Mouse (Mus musculus): ENCODE measurements at regions not wholly inside any gene's neighbourhood (a gene's known extent, or its start where the extent isn't known, plus 50 kb on each side); places are given as distances from the start of the nearest gene placed in this dataset.
A peak's percentile ranks its signal among the peaks of the same experiment; 100 is the strongest.

DNA sequence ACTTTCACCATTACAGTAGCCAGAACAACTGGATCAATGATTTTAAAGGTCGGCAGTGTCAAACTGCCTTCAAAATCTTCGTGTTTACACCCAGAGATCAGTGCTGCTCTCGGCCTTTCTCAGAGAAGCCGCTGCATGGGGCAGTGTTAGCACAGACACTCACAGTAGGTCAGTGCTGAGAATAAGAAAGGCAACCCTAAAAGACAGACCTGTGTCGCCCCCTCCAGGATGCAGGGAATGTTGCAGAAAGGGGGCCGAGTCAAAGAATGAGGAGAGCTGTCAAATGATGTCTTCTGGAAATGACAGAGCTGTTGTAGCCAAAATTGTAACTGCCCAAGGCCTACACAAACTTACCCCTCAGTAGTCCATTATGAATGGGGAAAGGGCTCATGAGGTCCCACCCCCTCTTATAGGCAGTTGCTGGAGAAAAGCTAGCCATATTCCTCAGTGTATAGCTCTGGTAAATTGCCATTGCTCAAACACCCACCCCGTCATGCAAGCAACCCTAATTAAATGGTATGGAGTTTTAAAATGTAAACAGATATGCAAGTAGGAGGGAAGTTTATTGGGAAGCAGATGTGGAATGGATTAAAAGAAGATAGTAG, 98.8 kb downstream of the S1pr1 start:
- Histone ChIP-seq H3K4me1 (ENCODE audit: control insufficient read depth, insufficient read depth, low read length) (no peaks in the 10 kb centered on the region), H3K27me3 (ENCODE audit: control insufficient read depth, insufficient read depth, low read length) (no peaks in the 10 kb centered on the region), H3K27ac (ENCODE audit: insufficient read depth, low read length) (no peak overlapping the region), H3K4me3 (replicated peaks; ENCODE audit: insufficient read depth, low read depth, low read length) (no peak overlapping the region)
- DNase-seq = peak; percentile 41 to 53
- 37% methylated on average over 7 of the region's 7 CpGs for WGBS
- TF ChIP-seq POLR2A (IDR thresholded peaks at IDR 0.05; ENCODE audit: borderline replicate concordance, insufficient read depth, low read length) (no peak), CTCF (IDR thresholded peaks at IDR 0.05; ENCODE audit: borderline replicate concordance, insufficient read depth, low read depth, low read length) (peak; percentile 56)

DNA sequence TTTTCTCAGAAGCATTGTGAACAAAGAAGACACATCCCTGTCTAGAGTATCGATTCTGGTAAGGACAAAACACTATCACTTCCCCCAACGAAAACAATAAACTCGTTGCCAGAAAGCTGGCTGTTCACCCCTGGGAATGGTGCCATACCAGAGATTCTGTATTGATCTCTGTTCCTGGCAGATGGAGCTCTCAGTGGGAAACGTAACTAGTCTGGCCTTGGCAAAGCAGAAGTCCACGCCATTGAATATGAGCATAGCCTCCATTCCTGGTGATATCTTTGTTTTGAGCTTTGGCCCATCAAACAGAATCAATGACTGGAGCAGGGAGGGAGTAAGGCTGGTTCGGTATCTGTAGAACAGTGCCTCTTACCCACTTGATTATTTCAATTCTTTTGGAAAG, 102.0 kb downstream of the S1pr1 start:
- no peak overlapping the region for H3K4me3 ChIP-seq (replicated peaks; ENCODE audit: insufficient read depth, low read depth, low read length)
- 12% methylated on average over 6 of the region's 6 CpGs for WGBS
- TF ChIP-seq CTCF (IDR thresholded peaks at IDR 0.05; ENCODE audit: borderline replicate concordance, insufficient read depth, low read depth, low read length) = no peak
- no peak for TF ChIP-seq POLR2A (IDR thresholded peaks at IDR 0.05; ENCODE audit: borderline replicate concordance, insufficient read depth, low read length)
- peak in 1 of 2 experiments; percentile 10 for DNase-seq
- no peaks in the 10 kb centered on the region for H3K27me3 ChIP-seq (ENCODE audit: control insufficient read depth, insufficient read depth, low read length)
- no peaks in the 10 kb centered on the region for H3K4me1 ChIP-seq (ENCODE audit: control insufficient read depth, insufficient read depth, low read length)
- H3K27ac ChIP-seq (ENCODE audit: insufficient read depth, low read length) = no peak overlapping the region

DNA sequence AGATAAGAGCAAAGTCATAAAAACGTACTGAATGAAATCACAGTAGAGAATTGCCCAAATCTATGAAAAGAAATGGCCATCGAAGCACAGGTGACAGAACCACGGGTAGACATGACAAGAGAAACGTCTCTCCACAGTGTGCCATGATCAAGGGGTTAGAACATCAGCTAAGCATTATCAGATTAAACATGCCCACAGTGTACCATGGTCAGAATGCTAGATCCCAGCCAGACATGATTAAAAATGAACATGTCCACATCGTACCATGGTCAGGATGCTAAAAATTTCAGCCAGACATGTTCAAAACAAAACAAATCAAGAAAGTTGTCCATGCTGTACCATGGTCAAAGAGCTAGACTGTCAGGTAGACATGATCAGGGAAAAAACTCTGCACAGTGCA, 106.8 kb downstream of the S1pr1 start:
- H3K4me3 ChIP-seq (replicated peaks; ENCODE audit: insufficient read depth, low read depth, low read length) = no peak overlapping the region
- DNase-seq = no peak
- WGBS = 89% methylated on average over 5 of the region's 5 CpGs

DNA sequence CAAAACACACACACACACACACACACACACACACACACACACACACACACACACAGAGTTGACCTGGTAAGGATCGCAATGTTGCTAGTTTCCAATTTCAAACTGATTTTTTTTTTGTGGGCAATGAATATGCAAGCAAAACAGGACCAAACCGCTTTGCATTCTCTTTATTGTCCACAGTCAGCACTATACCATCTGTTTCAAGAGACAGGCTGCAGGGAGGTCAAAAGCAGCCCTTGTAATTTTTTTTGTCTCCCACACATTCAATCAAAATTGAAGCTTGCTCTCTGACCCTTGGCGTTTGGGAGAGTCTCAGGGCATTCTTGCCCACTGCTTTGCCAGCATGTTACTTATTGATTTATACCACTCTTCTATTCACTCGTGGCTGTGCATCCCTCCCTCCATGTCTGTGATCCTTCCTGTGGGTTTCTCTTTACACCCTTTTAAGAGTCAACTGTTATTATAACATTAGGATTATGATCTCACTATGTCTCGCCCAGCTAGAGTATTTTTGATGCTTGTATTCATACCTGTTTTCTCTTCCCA, 110.1 kb downstream of the S1pr1 start:
- Histone ChIP-seq H3K4me1 (ENCODE audit: control insufficient read depth, insufficient read depth, low read length) (no peaks in the 10 kb centered on the region), H3K4me3 (replicated peaks; ENCODE audit: insufficient read depth, low read depth, low read length) (no peak overlapping the region), H3K27ac (ENCODE audit: insufficient read depth, low read length) (no peak overlapping the region), H3K27me3 (ENCODE audit: control insufficient read depth, insufficient read depth, low read length) (no peaks in the 10 kb centered on the region)
- DNase-seq = no peak
- 35% methylated on average over 5 of the region's 5 CpGs for WGBS
- TF ChIP-seq POLR2A (IDR thresholded peaks at IDR 0.05; ENCODE audit: borderline replicate concordance, insufficient read depth, low read length) (no peak), CTCF (IDR thresholded peaks at IDR 0.05; ENCODE audit: borderline replicate concordance, insufficient read depth, low read depth, low read length) (no peak)

More for the DNA sequence above, 106.8 kb downstream of the S1pr1 start:
- Histone ChIP-seq H3K27me3 (ENCODE audit: control insufficient read depth, insufficient read depth, low read length) (no peaks in the 10 kb centered on the region), H3K27ac (ENCODE audit: insufficient read depth, low read length) (no peak overlapping the region), H3K4me1 (ENCODE audit: control insufficient read depth, insufficient read depth, low read length) (no peaks in the 10 kb centered on the region)
- no peak for TF ChIP-seq POLR2A (IDR thresholded peaks at IDR 0.05; ENCODE audit: borderline replicate concordance, insufficient read depth, low read length)
- no peak for TF ChIP-seq CTCF (IDR thresholded peaks at IDR 0.05; ENCODE audit: borderline replicate concordance, insufficient read depth, low read depth, low read length)

DNA sequence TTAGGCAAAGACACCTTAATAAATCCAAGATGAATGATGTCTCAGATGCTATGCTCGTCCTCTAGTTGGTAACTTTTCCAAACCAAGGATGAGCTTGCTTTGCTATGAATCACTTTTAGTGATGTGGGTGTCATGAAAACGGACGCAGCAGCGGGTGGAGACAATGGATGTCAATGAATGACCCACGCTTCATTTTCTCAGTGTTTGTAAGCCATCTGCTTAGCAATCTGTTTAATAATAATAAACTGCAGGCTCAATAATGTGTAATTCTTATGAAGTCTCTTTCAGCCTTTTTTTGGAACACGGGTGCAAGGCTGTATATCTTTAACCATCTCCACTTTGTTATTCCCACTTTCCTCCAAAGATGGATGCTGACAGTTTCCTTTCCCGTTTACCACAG, 110.6 kb downstream of the S1pr1 start:
- Histone ChIP-seq H3K4me1 (ENCODE audit: control insufficient read depth, insufficient read depth, low read length) (no peaks in the 10 kb centered on the region), H3K4me3 (replicated peaks; ENCODE audit: insufficient read depth, low read depth, low read length) (no peak overlapping the region), H3K27me3 (ENCODE audit: control insufficient read depth, insufficient read depth, low read length) (no peaks in the 10 kb centered on the region), H3K27ac (ENCODE audit: insufficient read depth, low read length) (no peak overlapping the region)
- TF ChIP-seq POLR2A (IDR thresholded peaks at IDR 0.05; ENCODE audit: borderline replicate concordance, insufficient read depth, low read length) (no peak), CTCF (IDR thresholded peaks at IDR 0.05; ENCODE audit: borderline replicate concordance, insufficient read depth, low read depth, low read length) (no peak)
- 62% methylated on average over 7 of the region's 7 CpGs for WGBS
- no peak for DNase-seq

DNA sequence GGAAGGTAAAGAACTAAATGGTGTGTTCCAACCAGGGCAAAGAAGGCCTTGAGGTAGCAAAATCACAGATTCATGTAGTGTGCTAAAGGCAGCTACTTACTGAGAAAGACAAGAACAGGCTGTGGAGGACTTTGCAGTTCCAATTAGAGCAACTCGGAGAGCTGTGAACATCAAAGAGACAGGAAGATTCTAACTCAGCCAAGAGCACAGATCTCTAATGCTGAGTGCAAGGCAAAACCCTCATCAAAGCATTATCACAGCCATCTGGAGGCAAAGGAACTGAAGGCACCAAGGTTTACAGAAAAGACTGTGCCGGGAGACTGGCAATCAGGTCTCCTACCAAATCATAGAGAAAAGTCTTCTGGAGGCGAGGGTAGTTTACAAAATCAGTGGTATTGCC, 111.1 kb downstream of the S1pr1 start:
- no peak for DNase-seq
- no peak for TF ChIP-seq POLR2A (IDR thresholded peaks at IDR 0.05; ENCODE audit: borderline replicate concordance, insufficient read depth, low read length)
- no peak for TF ChIP-seq CTCF (IDR thresholded peaks at IDR 0.05; ENCODE audit: borderline replicate concordance, insufficient read depth, low read depth, low read length)
- 60% methylated on average over 3 of the region's 3 CpGs for WGBS

DNA sequence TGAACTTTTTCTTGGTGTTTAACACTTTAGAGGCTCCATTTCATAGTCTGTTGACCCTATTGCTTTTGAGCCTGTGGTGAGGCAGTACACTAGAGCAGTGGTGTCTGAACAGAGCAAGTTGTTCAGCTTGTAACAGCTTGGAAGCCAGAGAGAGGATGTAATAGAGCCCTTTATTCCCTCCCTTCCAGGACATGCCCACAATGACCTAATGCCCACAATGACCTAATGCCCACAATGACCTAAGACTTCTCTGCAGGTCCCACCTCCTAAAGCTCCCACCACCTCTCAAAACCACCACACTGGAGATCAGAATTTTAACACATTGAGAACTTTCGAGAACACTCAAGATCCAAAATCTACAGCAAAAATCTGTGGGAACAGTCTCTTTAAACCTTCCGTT, 115.6 kb downstream of the S1pr1 start:
- Histone ChIP-seq H3K4me1 (ENCODE audit: control insufficient read depth, insufficient read depth, low read length) (no peaks in the 10 kb centered on the region), H3K27ac (ENCODE audit: insufficient read depth, low read length) (no peak overlapping the region), H3K4me3 (replicated peaks; ENCODE audit: insufficient read depth, low read depth, low read length) (no peak overlapping the region), H3K27me3 (ENCODE audit: control insufficient read depth, insufficient read depth, low read length) (no peaks in the 10 kb centered on the region)
- TF ChIP-seq POLR2A (IDR thresholded peaks at IDR 0.05; ENCODE audit: borderline replicate concordance, insufficient read depth, low read length) (no peak), CTCF (IDR thresholded peaks at IDR 0.05; ENCODE audit: borderline replicate concordance, insufficient read depth, low read depth, low read length) (no peak)
- DNase-seq = no peak
- WGBS = 91% methylated on average over 2 of the region's 2 CpGs

More for the DNA sequence above, 111.1 kb downstream of the S1pr1 start:
- Histone ChIP-seq H3K4me3 (replicated peaks; ENCODE audit: insufficient read depth, low read depth, low read length) (no peak overlapping the region), H3K4me1 (ENCODE audit: control insufficient read depth, insufficient read depth, low read length) (no peaks in the 10 kb centered on the region), H3K27ac (ENCODE audit: insufficient read depth, low read length) (no peak overlapping the region), H3K27me3 (ENCODE audit: control insufficient read depth, insufficient read depth, low read length) (no peaks in the 10 kb centered on the region)

DNA sequence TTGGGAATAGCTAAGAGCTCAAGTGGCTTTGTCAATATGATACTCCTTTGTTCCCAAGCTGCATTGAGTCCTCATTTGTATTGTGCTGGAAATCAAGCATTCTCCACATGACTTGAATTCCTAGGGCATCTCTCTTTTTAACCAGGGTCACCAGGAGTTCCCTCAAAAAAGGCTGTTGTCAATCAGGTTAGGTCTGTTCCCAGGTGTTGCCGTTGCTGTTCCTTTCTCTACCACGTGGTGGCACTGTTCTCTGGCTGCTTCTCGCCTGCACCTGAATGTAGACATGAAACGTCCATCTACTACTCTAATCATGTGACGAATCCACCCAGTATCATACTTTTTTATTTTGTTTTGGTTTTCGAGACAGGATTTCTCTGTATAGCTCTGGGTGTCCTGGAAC, 118.3 kb downstream of the S1pr1 start:
- H3K27me3 ChIP-seq (ENCODE audit: control insufficient read depth, insufficient read depth, low read length) = no peaks in the 10 kb centered on the region
- H3K4me1 ChIP-seq (ENCODE audit: control insufficient read depth, insufficient read depth, low read length) = no peaks in the 10 kb centered on the region
- WGBS = 32% methylated on average over 6 of the region's 6 CpGs
- peak; percentile 63 for TF ChIP-seq CTCF (IDR thresholded peaks at IDR 0.05; ENCODE audit: borderline replicate concordance, insufficient read depth, low read depth, low read length)
- no peak for TF ChIP-seq POLR2A (IDR thresholded peaks at IDR 0.05; ENCODE audit: borderline replicate concordance, insufficient read depth, low read length)
- no peak overlapping the region for H3K27ac ChIP-seq (ENCODE audit: insufficient read depth, low read length)
- H3K4me3 ChIP-seq (replicated peaks; ENCODE audit: insufficient read depth, low read depth, low read length) = no peak overlapping the region
- peak; percentile 21 to 45 for DNase-seq

Data from cerebellum, adult 2 months (tissue).